Mouse (Mus musculus) small intestine, adult 2 months (tissue): ENCODE results near the gene Glb1.

Experiments used
- CTCF ChIP-seq: fragments of 200-500 bp; IDR thresholded peaks from 2 replicates; pipeline ENCODE4 v1.5.1; 2012; ENCODE audit warnings: low read depth, mild to moderate bottlenecking, control low read depth, inconsistent platforms, low read length, moderate library complexity, mixed read lengths; ENCODE audit not compliant: insufficient replicate concordance, insufficient read length; ENCODE audit errors: extremely low read depth
- POLR2A ChIP-seq: fragments of 200-500 bp; IDR thresholded peaks from 2 replicates; pipeline ENCODE4 v1.6.1; 2012; ENCODE audit warnings: low read depth, mild to moderate bottlenecking, control low read depth, inconsistent platforms, low read length, moderate library complexity

DNA sequence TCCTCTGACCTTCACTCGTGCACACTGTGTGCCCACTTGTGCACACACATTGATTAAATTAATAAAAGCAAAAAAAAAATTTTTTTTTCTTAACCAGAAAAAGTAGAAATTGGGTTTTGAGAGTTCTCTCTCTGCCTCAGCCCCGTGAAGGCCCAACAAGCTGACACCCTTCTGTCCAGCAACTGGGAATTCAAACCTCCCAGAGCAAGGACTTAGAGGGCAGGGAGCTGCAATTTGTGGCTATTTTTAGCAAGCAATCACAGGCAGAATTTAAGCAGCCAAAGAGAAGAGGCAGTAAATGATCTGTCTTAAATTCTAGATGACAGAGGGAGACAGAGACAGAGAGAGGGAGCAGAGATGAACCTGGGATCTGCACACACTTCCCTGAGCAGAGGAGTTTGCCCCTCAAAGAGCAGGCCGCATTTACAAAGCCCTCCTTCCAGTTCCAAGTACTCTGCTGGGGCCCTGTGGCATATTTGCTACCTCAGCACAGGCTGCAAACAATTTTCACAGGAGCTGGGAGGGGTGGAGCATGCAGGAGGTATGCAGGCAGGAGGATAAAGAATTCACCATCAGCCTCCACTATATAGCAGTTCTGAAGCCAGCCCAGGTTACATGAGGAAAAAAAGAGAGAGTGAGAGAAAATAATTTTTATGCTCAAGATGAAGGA, 12.0 kb upstream of the Glb1 start:
- TF ChIP-seq CTCF (no peak), POLR2A (no peak)
